Mouse (Mus musculus): ENCODE results near the gene Cdr1. TPM values are rescaled to one million over a fixed set of nuclear protein-coding genes. Genes with fewer than 3 reads are reported as not detected.

Cdr1 gene
- total RNA-seq (2017) = not detected in 3 replicates

DNA sequence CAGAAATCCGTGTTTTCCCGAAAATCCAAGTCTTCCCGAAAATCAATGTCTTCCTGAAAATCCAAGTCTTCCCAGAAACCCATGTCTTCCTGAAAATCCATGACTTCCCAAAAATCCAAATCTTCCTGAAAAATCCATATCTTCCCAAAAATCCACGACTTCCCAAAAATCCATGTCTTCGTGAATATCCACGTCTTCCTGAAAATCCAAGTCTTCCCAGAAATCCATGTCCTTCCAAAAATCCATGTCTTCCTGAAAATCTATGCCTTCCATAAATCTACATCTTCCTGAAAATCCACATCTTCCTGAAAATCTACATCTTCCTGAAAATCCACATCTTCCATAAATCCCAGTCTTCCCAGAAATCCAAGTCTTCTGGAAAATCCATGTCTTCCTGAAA is at the start of gene Cdr1:
TSS of gene Cdr1 (minus strand) at position 101 of the 400 bp plus-strand sequence.
- no peak for ATAC-seq (replicated peaks; ENCODE audit: insufficient number of reproducible peaks, low FRiP score, low TSS enrichment, poor library complexity, severe bottlenecking)

DNA sequence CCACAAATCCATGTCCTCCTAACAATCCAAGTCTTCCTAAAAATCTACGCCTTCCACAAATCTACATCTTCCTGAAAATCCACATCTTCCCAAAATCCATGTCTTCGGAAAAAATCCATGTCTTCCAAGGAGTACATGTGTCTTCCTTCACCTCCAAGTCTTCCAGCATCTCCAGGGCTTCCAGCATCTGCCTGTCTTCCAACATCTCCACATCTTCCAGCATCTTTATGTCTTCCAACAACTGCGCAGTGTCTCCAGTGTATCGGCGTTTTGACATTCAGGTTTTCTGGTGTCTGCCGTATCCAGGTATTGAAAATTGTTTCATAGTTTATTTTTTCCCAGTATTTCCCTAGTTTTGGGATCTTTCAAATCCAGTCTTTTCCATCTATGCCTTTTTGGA is 511 bp upstream of the Cdr1 start:
- no peak for ATAC-seq (replicated peaks; ENCODE audit: insufficient number of reproducible peaks, low FRiP score, low TSS enrichment, poor library complexity, severe bottlenecking)

DNA sequence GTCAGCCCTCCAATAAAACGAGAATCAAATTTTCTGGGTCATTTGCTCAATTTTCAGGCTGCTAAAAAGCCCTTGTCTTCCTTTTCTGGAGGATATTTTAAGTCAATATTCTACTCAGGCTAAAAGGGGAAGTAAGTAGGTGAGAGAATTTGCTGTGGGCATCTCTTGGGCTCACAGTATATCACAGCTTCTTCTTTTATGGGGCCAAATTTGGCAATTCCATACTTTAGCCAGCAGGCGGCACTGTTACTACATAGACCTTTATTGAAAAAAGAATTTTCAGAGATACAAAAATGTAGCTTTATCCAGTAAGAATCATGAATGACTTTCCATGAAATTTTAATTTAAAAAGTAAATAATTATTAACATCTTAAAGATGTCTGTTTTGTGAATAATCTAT is 18.8 kb downstream of the Cdr1 start:
- ATAC-seq (replicated peaks; ENCODE audit: insufficient number of reproducible peaks, low FRiP score, low TSS enrichment, poor library complexity, severe bottlenecking) = no peak

DNA sequence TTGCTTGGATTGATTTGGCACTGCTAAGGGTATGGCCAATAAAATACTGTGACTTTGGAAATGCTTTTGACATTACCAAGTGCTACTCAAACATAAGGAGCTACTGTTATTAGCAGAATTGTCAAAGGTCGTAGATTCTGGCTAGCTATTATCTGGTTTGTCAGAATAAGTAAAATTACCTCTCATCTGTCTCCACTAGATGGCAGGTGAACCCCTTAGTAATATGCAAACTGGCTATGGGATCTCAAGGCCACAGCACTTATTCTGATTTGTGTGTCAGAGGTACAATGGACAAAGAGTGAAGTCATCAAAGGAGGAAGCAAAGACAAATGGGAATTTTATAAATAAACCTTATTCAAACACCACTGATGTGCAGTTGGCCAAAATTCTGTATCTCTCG is 24.1 kb downstream of the Cdr1 start:
- no peak for ATAC-seq (replicated peaks; ENCODE audit: insufficient number of reproducible peaks, low FRiP score, low TSS enrichment, poor library complexity, severe bottlenecking)

DNA sequence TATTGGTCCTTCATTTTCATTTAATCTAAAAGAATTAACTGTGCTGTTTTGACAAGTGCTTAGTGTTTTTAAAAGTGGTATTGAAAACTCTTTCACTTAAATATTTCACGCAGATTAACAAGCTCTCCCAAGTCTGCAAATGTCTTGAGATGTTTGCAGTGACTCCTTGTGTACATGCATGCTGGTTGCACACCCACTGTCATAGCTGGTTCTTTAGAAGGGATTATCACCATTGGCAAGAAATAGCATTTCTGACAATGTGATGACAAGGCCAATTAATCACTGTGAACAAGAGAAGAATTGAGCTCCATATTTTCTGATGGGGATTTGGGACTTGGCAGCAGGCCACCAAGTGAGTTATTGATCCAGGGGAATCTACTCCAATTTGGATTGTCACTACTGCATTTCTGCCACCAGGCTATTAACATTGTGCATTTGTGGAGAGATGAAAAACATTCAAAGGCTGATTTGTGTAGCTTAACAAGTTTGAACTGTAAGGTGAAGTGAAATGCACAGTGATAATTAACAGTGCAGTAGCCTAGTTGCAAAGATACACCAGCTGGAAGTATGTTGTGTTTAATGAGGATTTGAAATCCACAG is 30.6 kb downstream of the Cdr1 start:
- ATAC-seq (replicated peaks; ENCODE audit: insufficient number of reproducible peaks, low FRiP score, low TSS enrichment, poor library complexity, severe bottlenecking) = no peak

DNA sequence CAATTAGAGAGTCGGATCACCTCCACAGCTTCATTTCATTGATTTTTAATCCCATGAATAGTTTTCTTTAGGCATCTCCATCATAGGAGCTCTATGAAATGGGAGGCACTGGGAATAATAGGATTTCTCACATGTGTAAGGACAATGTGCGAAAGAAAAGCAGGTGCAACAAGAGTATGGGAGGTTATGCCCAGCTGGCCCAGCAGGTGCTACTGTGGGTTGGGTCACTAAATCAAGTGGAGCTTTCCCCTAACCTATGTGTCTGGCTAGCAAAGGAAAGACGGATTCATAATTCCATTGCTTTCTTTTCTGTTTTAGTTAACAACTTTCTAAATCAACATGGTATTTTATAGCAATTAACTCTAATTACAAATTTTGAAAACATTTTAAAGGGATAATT is 31.1 kb downstream of the Cdr1 start:
- no peak for ATAC-seq (replicated peaks; ENCODE audit: insufficient number of reproducible peaks, low FRiP score, low TSS enrichment, poor library complexity, severe bottlenecking)

DNA sequence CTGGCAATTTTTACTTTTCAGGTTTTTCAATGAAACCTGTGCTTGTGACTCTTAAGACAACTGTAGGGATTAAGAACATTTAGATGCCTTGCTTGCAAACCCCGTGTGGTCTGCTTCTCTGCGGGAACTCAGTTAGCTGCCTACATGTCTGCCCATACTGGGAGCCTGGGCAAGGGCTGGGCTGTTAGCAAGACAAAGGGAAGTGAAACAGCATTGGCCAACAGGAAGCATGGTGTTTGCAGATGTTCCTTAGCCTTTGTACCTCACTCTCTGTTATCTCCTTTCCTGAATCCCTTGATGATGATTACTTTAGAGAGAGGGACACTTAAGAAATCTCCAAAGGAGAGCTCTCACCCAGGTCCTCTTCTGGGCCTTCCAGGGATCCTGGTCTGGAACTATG is 38.8 kb downstream of the Cdr1 start:
- ATAC-seq (replicated peaks; ENCODE audit: insufficient number of reproducible peaks, low FRiP score, low TSS enrichment, poor library complexity, severe bottlenecking) = no peak

DNA sequence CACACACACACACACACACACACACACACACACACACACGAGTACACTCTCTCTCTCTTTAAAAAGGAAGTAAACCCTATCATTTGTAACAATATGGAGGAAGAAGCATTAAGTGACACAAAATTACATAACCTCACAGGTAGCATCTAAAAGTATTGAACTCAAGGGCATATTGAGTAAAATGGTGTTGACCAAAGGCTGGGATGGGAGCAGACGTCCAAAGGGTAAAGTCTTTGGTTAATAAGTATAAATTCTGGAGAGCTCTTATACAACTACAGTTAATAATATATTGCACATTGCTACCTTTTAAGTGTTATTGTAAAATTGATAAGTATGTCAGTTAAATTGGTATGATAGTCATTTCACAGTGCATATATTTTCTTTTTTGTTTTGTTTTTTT is 39.9 kb downstream of the Cdr1 start:
- ATAC-seq (replicated peaks; ENCODE audit: insufficient number of reproducible peaks, low FRiP score, low TSS enrichment, poor library complexity, severe bottlenecking) = no peak

DNA sequence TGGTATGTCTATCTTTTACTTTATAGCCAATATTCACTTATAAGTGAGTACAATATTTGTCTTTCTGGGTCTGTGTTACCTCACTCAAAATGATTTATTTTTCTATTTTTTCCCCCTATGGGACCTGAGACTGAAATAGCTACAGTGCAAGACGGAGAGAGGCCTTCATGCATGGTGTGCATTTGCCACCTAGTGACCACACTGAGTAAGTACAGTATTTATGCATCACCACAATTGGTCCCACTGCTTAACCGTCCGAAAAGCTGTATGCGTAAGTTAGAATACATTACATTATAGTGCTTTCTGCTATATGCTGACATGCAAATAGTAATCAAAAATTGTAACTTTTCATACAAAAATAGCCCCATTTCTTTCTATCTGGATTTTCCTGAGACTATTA is 50.8 kb downstream of the Cdr1 start:
- no peak for ATAC-seq (replicated peaks; ENCODE audit: insufficient number of reproducible peaks, low FRiP score, low TSS enrichment, poor library complexity, severe bottlenecking)

Data from monocyte, adult 5-6 weeks (primary cell).